Mouse (Mus musculus) lung, adult 2 months (tissue): ENCODE data around the gene Cntn5.

Experiments
- CTCF ChIP-seq: fragments of 200-500 bp; IDR thresholded peaks from 2 replicates; pipeline ENCODE4 v1.5.1; 2011; ENCODE audit warnings: mild to moderate bottlenecking, low read length, control low read depth; ENCODE audit not compliant: insufficient read depth
- POLR2A ChIP-seq: fragments of 200-500 bp; IDR thresholded peaks from 2 replicates; pipeline ENCODE4 v1.6.1; 2011; ENCODE audit warnings: low read depth, mild to moderate bottlenecking, control low read depth, low read length, borderline replicate concordance; ENCODE audit errors: extremely low read depth

DNA sequence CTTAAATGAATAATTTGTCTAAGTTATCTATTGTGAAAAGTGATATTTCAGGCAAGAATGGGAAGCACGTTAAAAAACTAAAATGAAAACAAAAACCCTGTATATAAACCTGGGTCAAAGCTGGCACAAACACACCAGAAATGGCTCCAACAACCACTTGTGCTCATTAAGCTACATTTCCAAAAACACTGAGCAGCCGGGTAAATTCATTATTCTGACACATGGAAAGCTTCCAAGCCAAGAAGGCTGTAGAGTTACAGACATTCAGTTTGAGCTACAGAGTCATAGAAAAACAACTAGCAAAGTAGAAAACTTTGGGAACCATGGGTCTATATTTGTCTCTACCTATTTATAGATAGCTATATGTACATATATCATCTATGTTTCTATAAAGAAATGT is 1087.1 kb downstream of the Cntn5 start:
- TF ChIP-seq CTCF = no peak
- TF ChIP-seq POLR2A = no peak
